Mouse (Mus musculus) cerebellum, adult 2 months (tissue): ENCODE measurements around the gene Hapln3.

Experiments used
- CTCF ChIP-seq: fragments of 200-500 bp; IDR thresholded peaks from 2 replicates; pipeline ENCODE4 v1.5.1; 2011; ENCODE audit warnings: low read depth, mild to moderate bottlenecking, control low read depth, low read length, moderate library complexity, borderline replicate concordance; ENCODE audit not compliant: insufficient read depth
- POLR2A ChIP-seq: fragments of 200-500 bp; IDR thresholded peaks from 2 replicates; pipeline ENCODE4 v1.6.1; 2011; ENCODE audit warnings: low read length, control low read depth, borderline replicate concordance; ENCODE audit not compliant: insufficient read depth

DNA sequence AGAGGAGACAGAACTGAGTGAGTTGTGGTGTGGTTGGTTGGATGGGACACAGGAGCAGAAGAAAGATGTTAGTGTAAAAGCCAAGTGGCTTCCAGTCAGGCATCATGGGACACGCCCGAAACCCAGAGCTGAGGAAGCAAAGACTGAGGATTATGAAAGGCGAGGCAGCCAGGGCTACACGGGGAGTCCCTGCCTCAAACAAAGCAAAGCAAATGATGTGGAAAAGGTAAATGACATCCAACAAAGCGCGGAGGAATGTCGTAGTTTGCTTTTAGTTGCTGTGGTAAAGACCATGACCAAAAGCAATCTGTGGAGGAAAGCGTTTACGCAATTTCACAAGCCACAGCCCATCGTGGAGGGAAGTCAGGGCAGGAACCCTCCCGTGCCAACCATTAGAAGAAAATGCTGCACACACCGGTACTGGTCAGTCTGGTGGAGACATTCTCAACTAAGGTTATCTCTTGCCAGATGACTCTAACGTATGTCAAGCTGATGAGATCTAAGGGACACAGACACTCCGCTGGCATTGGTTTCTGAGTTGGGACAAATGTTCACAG is 36.3 kb upstream of the Hapln3 start:
- no peak for TF ChIP-seq CTCF
- no peak for TF ChIP-seq POLR2A
